Mouse (Mus musculus) heart, embryonic 11.5 days (tissue): ENCODE results near the gene Lax1. TPM values are rescaled to one million over a fixed set of nuclear protein-coding genes. Genes with fewer than 3 reads are reported as not detected.

Experiments used
- ATAC-seq: fragments of 200-750 bp; cut with Nextera tagmentation; replicated peaks from 2 replicates; pipeline ENCODE4 v1.8.0; 2017; ENCODE audit warnings: moderate library complexity; ENCODE audit not compliant: insufficient number of reproducible peaks, low FRiP score, low TSS enrichment
- H3K27ac ChIP-seq: fragments of 300-500 bp; sonication (generic); 2 replicates; pipeline ENCODE4 v1.5.1; 2014; ENCODE audit warnings: mild to moderate bottlenecking, low read depth, low read length
- H3K27me3 ChIP-seq: fragments of 300-500 bp; sonication (generic); 2 replicates; pipeline ENCODE4 v1.6.1; 2014; ENCODE audit warnings: mild to moderate bottlenecking, low read length, mixed read lengths; ENCODE audit not compliant: control insufficient read depth, insufficient read depth
- H3K36me3 ChIP-seq: fragments of 300-500 bp; sonication (generic); 2 replicates; pipeline ENCODE4 v1.6.1; 2014; ENCODE audit warnings: mild to moderate bottlenecking, low read length, moderate library complexity, mixed read lengths; ENCODE audit not compliant: control insufficient read depth, insufficient read depth
- H3K4me1 ChIP-seq: fragments of 300-500 bp; sonication (generic); 2 replicates; pipeline ENCODE4 v1.6.1; 2014; ENCODE audit warnings: low read length; ENCODE audit not compliant: control insufficient read depth, insufficient read depth
- H3K4me2 ChIP-seq: fragments of 300-500 bp; sonication (generic); 2 replicates; pipeline ENCODE4 v1.6.1; 2014; ENCODE audit warnings: mild to moderate bottlenecking, moderate library complexity
- H3K4me3 ChIP-seq: fragments of 300-500 bp; sonication (generic); 2 replicates; pipeline ENCODE4 v1.5.1; 2014; ENCODE audit warnings: low read depth, low read length
- H3K9ac ChIP-seq: fragments of 300-500 bp; sonication (generic); 2 replicates; pipeline ENCODE4 v1.6.1; 2014; ENCODE audit warnings: mild to moderate bottlenecking, low read depth, low read length, moderate library complexity
- H3K9me3 ChIP-seq: fragments of 300-500 bp; sonication (generic); replicated peaks from 2 replicates; pipeline ENCODE4 v1.6.1; 2016; ENCODE audit warnings: low read length; ENCODE audit not compliant: control insufficient read depth
- whole genome bisulfite sequencing: fragments of 180-500 bp; shearing (Covaris S2); extraction: QIAGEN DNeasy Blood & Tissue Kit; methylation state at CpG from one replicate; pipeline ENCODE4 v1.1.7; 2014; ENCODE audit not compliant: insufficient replicate concordance; 5-methylcytosine and 5-hydroxymethylcytosine counted together
- microRNA-seq: library from miRNA; unstranded; fragments of <30 nt; microRNA quantifications from one replicate; pipeline ENCODE4, GENCODE M21; 2016; ENCODE audit warnings: borderline number of aligned reads
- polyA plus RNA-seq: library from polyadenylated mRNA; unstranded; fragments of >200 nt; fragmentation: Nextera tagmentation; extraction: Ambion mirVana; gene quantifications from 2 replicates; pipeline ENCODE4 v1.2.1, GENCODE M21; 2014

Gene Lax1
- polyA plus RNA-seq, 1 experiment from 2014 or later = 0.09 TPM

DNA sequence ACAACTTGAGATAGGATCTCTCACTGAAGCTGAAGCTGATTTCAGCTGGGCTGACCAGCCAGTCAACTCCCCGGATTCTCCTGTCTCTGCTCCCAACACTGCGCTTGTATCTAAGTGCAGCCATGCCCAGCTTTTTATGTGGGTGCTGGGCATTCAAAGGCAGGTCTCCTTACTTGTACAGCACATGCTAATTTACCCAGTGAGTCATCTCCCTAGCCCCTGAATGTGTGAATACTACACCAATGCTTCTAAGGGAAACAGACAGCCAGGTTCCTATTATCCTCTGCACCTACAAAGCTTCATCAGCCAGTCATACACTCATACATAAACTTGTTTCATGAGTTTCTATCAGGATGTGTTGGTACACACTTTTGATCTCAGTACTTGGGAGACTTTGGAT is 48.7 kb downstream of the Lax1 start:
- Histone ChIP-seq H3K9ac (no peak overlapping the region), H3K4me2 (no peak overlapping the region), H3K27me3 (no peaks in the 10 kb centered on the region), H3K27ac (no peak overlapping the region), H3K4me3 (no peak overlapping the region), H3K9me3 (no peaks in the 10 kb centered on the region), H3K4me1 (no peaks in the 10 kb centered on the region), H3K36me3 (peaks cover 48% of the 10 kb centered on the region)
- no peak for ATAC-seq
- WGBS = 98% methylated on average over 2 of the region's 2 CpGs

DNA sequence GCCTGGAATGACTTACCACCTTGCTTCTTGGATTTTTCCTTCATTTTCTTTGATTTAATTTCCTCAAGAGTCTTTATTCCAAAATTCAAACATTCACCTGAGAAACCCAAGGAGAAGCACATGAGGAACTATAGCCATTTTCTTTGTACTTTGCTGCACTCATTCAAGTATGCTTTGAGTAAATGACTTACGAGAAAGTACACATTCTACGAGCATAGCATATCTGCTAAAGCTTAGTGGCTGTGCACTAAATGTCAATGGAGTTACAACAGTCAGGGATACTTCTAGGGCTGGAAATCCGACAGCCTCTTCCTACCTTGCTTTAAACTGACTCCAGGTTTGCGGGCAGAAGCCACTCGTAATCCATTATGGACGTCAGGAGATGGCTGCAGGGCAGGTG is 51.4 kb downstream of the Lax1 start:
- 91% methylated on average over 6 of the region's 6 CpGs for WGBS
- Histone ChIP-seq H3K9ac (no peak overlapping the region), H3K27me3 (no peaks in the 10 kb centered on the region), H3K4me1 (no peaks in the 10 kb centered on the region), H3K27ac (no peak overlapping the region), H3K4me2 (no peak overlapping the region), H3K4me3 (no peak overlapping the region), H3K36me3 (peaks cover 51% of the 10 kb centered on the region), H3K9me3 (no peaks in the 10 kb centered on the region)
- ATAC-seq = no peak

GRCm38 (mm10) chr1:133632168-133632567 is 57.7 kb downstream of the Lax1 start:
- H3K4me2 ChIP-seq = no peak overlapping the region
- H3K36me3 ChIP-seq = peaks cover 61% of the 10 kb centered on the region
- WGBS = 95% methylated on average over 2 of the region's 2 CpGs
- H3K9me3 ChIP-seq = no peaks in the 10 kb centered on the region
- H3K9ac ChIP-seq = no peak overlapping the region
- ATAC-seq = no peak
- H3K4me3 ChIP-seq = no peak overlapping the region
- H3K27me3 ChIP-seq = no peaks in the 10 kb centered on the region
- H3K27ac ChIP-seq = no peak overlapping the region
- H3K4me1 ChIP-seq = no peaks in the 10 kb centered on the region

Small RNA genes within 50 kb of the gene (microRNA-seq; reads per million reads assigned to microRNA genes)
- 2.6 reads per million, percentile 29 among the genes with 10 or more reads in this experiment for gene Mir6903

Other genes with a start within 250 kb of the Lax1 start
- gene Snrpe, start 79.8 kb downstream of the Lax1 start, polyA plus RNA-seq = 489 and 500 TPM in 2 replicates
- gene Zbed6, start 29.2 kb downstream of the Lax1 start, polyA plus RNA-seq = not detected in 2 replicates
- gene Gm38394, start 28.8 kb downstream of the Lax1 start, polyA plus RNA-seq = 7.0 and 8.4 TPM in 2 replicates
- gene Atp2b4, start 110.9 kb upstream of the Lax1 start, polyA plus RNA-seq = 26.1 and 35.6 TPM in 2 replicates
- 0.21 and 1.0 TPM in 2 replicates for gene Optc, start 217.9 kb upstream of the Lax1 start, polyA plus RNA-seq
- 0.55 and 1.1 TPM in 2 replicates for gene Prelp, start 231.3 kb upstream of the Lax1 start, polyA plus RNA-seq